Mouse (Mus musculus) MEL-GATA-1-ER (cell line): ENCODE results near the gene Zmynd10.

Experiments
- DNase-seq: peaks from one replicate; pipeline ENCODE4 v3.0.0-alpha.2; 2012; ENCODE audit warnings: low read depth; ENCODE audit errors: extremely low read depth

Zmynd10 gene

DNA sequence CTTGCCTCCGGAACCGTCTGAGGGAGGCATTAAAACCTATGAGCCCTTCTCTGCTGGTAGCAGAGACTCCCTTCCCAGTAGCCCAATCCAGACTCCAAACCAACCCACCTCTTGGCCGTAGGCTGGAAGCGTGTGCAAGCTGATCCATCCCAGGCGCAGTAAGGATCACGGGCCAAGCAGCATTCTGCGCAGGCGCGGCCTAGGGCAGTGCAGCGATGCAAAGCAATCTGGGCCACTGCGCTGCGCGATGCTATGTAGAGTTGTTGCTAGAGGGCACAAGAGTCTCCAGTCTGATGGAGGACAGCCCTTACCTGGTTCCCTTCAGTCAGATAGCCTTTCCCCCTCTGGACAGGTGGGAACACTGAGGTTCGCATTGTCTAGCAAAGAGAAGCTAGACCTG is 52.7 kb downstream of the Zmynd10 start:
- DNase-seq: no peak

DNA sequence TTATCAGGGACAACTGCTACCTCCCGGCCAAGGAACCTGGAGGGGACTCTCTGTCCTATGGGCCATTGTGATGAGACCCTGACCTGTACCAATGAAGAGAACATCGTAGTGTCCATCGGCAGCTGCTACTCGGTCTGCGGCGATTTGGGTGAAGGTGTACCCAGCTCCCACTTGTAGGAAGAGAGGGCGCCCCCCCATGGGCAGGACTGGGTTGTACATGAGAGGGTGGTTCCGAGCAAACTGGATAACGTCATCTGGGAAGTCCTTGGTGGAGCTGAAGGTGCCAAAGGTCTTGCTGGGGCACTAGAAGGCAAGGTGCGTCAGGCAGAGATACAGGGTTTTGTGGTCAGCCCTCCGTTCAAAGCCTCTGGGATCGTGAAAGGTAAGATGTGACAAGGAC is 53.6 kb downstream of the Zmynd10 start:
- DNase-seq: no peak
